Mouse (Mus musculus) heart, postnatal 0 days (tissue): Measurements from ENCODE around the gene Zbtb43.

Experiments
- CTCF ChIP-seq: IDR thresholded peaks from 2 replicates; pipeline ENCODE4 v1.5.1; 2016; ENCODE audit warnings: antibody characterized with exemption, control low read depth, low read depth
- EP300 ChIP-seq: IDR thresholded peaks from 2 replicates; pipeline ENCODE4 v1.6.1; 2016; ENCODE audit warnings: antibody characterized with exemption, low read depth

GRCm38 (mm10) chr2:33417454-33417853 lies 50.9 kb downstream of the Zbtb43 start:
- TF ChIP-seq CTCF (no peak), EP300 (no peak)
